Mouse (Mus musculus): Measurements from ENCODE around the gene Tent4a. TPM values are rescaled to one million over a fixed set of nuclear protein-coding genes. Genes with fewer than 3 reads are reported as not detected.
"Not testable (repeated sequence)": the region's sequence is repeated elsewhere in the genome, so short reads cannot be mapped to it uniquely, and the experiment has no call there.

Tent4a gene
- 7.7 and 7.8 TPM in 2 replicates for polyA plus RNA-seq (2014; fragmentation: Nextera tagmentation; extraction: Ambion mirVana)

DNA sequence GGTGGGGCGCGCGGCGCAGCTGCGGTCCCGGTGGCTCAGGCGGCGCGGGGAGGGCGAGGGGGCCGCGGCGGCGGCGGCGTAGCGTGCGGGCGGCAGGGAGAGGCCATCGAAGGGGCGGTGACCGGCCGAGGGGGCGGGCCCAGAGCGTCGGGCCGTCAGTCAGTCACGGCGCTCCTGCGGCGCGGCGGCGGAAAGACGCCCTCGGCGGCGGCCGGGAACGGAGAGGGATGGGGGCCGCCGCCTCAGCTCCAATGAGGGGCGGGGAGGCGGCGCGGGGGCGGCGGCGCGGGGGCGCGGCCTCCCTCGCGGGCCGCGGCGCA, at the start of gene Tent4a:
Tent4a (minus strand) TSS at position 284 of the 320 bp plus-strand sequence.
- H3K27me3 ChIP-seq (replicated peaks; ENCODE audit: control insufficient read depth, insufficient read depth, low read length) = no peaks in the 10 kb centered on the region
- WGBS = no CpG with 5 or more reads among the region's 57 CpGs
- peak within 1 kb of the TSS; percentile 86 for H3K4me2 ChIP-seq (ENCODE audit: low read depth, low read length)
- peaks cover 38% of the 10 kb centered on the region for H3K4me1 ChIP-seq (ENCODE audit: control insufficient read depth, insufficient read depth, low read length)
- no peaks in the 10 kb centered on the region for H3K9me3 ChIP-seq (ENCODE audit: control insufficient read depth, low read length)
- H3K27ac ChIP-seq (replicated peaks; ENCODE audit: low read depth, low read length) = peak within 1 kb of the TSS; percentile 93
- H3K36me3 ChIP-seq (ENCODE audit: control insufficient read depth, insufficient read depth, low read length) = peaks cover 12% of the 10 kb centered on the region; the same call in 1 of the 2 replicates
- peak; percentile 88 for ATAC-seq (ENCODE audit: low read depth)
- H3K4me3 ChIP-seq (ENCODE audit: low read depth, low read length) = peak within 1 kb of the TSS; percentile 94
- no peak for DNase-seq (ENCODE audit: low spot score)
- peak within 1 kb of the TSS; percentile 89 for H3K9ac ChIP-seq (ENCODE audit: low read depth, low read length)

DNA sequence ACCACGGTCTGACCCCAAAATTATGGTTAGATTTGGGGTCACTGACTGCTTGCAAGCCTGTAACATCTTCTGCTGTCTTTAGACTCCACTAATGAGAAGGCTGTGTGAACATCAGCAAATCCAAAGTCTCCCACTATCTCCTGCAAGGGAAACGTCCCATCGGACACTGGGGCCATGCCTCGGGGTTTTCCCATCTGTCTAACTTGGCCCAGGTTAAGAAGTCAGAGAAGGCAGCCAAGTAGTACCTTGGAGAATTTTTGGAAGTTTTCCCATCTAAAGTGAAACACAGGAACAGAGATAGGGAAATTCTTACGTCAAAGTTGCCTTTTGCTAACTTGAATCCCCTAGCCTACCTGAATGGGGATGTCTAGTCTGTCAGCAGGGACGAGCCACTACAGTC, 49.2 kb upstream of the Tent4a start:
- Histone ChIP-seq H3K27me3 (replicated peaks; ENCODE audit: control insufficient read depth, insufficient read depth, low read length) (no peaks in the 10 kb centered on the region), H3K4me3 (ENCODE audit: low read depth, low read length) (no peak overlapping the region), H3K4me2 (ENCODE audit: low read depth, low read length) (no peak overlapping the region), H3K27ac (replicated peaks; ENCODE audit: low read depth, low read length) (no peak overlapping the region), H3K9me3 (ENCODE audit: control insufficient read depth, low read length) (no peaks in the 10 kb centered on the region), H3K4me1 (ENCODE audit: control insufficient read depth, insufficient read depth, low read length) (no peaks in the 10 kb centered on the region), H3K9ac (ENCODE audit: low read depth, low read length) (no peak overlapping the region), H3K36me3 (ENCODE audit: control insufficient read depth, insufficient read depth, low read length) (no peaks in the 10 kb centered on the region)
- 83% methylated on average over 6 of the region's 6 CpGs for WGBS
- DNase-seq (ENCODE audit: low spot score) (no peak), ATAC-seq (ENCODE audit: low read depth) (no peak)

DNA sequence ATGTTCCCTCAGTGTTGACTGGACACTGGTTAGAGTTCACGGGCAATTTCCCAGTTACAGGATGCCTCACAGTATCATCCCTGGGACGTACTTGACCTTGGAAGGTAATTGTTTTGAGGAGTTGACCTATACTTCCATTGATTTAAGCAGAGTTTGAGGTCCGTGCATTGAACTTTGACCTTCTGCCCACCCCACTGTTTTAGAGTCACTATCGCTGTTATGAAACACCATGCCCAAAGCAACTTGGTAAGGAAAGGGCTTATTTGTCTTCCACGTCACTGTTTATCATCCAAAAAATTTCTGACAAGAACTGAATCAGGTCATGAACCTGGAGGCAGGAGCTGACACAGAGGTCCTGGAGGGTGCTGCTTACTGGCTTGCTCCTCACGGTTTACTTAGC, 48.0 kb upstream of the Tent4a start:
- H3K27me3 ChIP-seq (replicated peaks; ENCODE audit: control insufficient read depth, insufficient read depth, low read length) = no peaks in the 10 kb centered on the region
- H3K4me3 ChIP-seq (ENCODE audit: low read depth, low read length) = no peak overlapping the region
- H3K4me1 ChIP-seq (ENCODE audit: control insufficient read depth, insufficient read depth, low read length) = no peaks in the 10 kb centered on the region
- no peak overlapping the region for H3K4me2 ChIP-seq (ENCODE audit: low read depth, low read length)
- H3K9ac ChIP-seq (ENCODE audit: low read depth, low read length) = no peak overlapping the region
- 82% methylated on average over 6 of the region's 6 CpGs for WGBS
- ATAC-seq (ENCODE audit: low read depth) = no peak
- no peaks in the 10 kb centered on the region for H3K9me3 ChIP-seq (ENCODE audit: control insufficient read depth, low read length)
- H3K36me3 ChIP-seq (ENCODE audit: control insufficient read depth, insufficient read depth, low read length) = no peaks in the 10 kb centered on the region
- no peak overlapping the region for H3K27ac ChIP-seq (replicated peaks; ENCODE audit: low read depth, low read length)
- DNase-seq (ENCODE audit: low spot score) = no peak

DNA sequence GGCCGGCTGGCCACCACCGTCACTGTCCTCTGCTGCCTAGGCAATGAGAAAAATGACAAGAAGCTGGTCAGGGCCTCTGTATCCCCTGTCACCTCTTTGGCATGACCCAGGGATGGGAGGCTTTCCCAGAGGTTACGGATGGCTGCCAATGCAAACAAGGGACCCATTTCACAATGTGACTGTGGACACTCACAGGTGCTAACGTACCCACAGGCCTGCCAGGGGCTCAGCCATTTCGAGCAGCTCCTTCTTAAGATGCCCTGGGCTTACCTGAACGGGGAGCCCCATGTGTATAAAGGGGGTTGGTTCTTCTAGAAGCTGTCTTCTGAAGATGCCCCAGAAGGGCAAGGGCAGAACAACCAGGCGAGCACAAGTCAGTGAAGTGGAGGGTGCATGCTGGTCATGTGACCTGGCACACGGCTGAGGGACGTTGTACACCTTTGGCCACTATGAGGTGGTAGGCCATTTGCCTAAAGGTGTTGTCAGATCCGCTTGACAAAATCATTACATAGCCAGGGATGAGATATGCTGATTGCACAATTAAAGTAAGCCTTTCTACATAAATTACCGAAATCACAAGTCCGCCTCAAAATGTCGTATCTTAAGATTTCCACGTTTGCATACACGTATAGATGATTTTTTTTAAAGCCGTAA, 42.9 kb upstream of the Tent4a start:
- no peak overlapping the region for H3K27ac ChIP-seq (replicated peaks; ENCODE audit: low read depth, low read length)
- H3K9me3 ChIP-seq (ENCODE audit: control insufficient read depth, low read length) = no peaks in the 10 kb centered on the region
- H3K4me1 ChIP-seq (ENCODE audit: control insufficient read depth, insufficient read depth, low read length) = no peaks in the 10 kb centered on the region
- H3K4me3 ChIP-seq (ENCODE audit: low read depth, low read length) = no peak overlapping the region
- no peaks in the 10 kb centered on the region for H3K27me3 ChIP-seq (replicated peaks; ENCODE audit: control insufficient read depth, insufficient read depth, low read length)
- ATAC-seq (ENCODE audit: low read depth) = no peak
- no peaks in the 10 kb centered on the region for H3K36me3 ChIP-seq (ENCODE audit: control insufficient read depth, insufficient read depth, low read length)
- no peak overlapping the region for H3K4me2 ChIP-seq (ENCODE audit: low read depth, low read length)
- WGBS = 89% methylated on average over 16 of the region's 16 CpGs
- no peak overlapping the region for H3K9ac ChIP-seq (ENCODE audit: low read depth, low read length)
- no peak for DNase-seq (ENCODE audit: low spot score)

DNA sequence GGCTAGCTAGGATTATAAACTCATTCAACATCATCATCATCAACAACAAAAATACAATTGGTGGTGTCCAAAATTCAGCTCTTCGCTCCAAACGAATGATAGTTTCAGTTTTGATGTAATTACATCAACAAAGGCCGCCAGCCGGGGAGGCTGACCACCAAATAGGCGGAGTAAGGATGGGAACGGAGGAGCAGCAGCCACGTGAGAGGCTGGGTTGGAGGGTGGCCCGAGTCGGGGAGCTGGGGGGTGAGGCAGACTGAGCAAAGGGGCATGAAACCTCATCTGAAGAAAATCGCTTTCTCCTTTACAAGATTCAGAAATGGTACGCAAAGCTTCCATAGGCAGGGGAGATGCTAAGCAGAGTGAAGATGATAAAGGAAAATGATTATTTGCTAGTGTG, 42.3 kb upstream of the Tent4a start:
- no peaks in the 10 kb centered on the region for H3K4me1 ChIP-seq (ENCODE audit: control insufficient read depth, insufficient read depth, low read length)
- ATAC-seq (ENCODE audit: low read depth) = no peak
- no peak overlapping the region for H3K4me3 ChIP-seq (ENCODE audit: low read depth, low read length)
- 52% methylated on average over 11 of the region's 11 CpGs for WGBS
- no peaks in the 10 kb centered on the region for H3K27me3 ChIP-seq (replicated peaks; ENCODE audit: control insufficient read depth, insufficient read depth, low read length)
- no peaks in the 10 kb centered on the region for H3K36me3 ChIP-seq (ENCODE audit: control insufficient read depth, insufficient read depth, low read length)
- no peak overlapping the region for H3K27ac ChIP-seq (replicated peaks; ENCODE audit: low read depth, low read length)
- no peak overlapping the region for H3K4me2 ChIP-seq (ENCODE audit: low read depth, low read length)
- DNase-seq (ENCODE audit: low spot score) = no peak
- no peaks in the 10 kb centered on the region for H3K9me3 ChIP-seq (ENCODE audit: control insufficient read depth, low read length)
- H3K9ac ChIP-seq (ENCODE audit: low read depth, low read length) = no peak overlapping the region

DNA sequence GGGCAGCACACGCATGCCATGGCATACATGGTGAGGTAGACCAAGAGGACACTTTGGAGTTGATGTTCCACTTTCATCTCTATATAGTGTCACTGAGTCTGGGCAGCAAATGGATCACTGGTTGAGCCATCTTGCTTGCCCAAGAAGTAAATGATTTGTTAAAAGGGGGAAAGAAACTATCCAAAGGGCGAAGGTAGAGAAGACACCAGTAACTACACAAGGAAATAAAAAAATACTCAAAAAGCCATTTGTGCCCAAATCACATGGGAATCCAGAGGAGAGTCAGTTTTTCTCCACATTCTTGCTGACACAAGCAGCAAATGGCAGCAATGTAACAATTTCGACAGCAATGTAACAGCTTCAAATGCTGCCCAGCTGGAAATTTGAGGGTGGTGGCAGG, 38.2 kb upstream of the Tent4a start:
- Histone ChIP-seq H3K27me3 (replicated peaks; ENCODE audit: control insufficient read depth, insufficient read depth, low read length) (no peaks in the 10 kb centered on the region), H3K36me3 (ENCODE audit: control insufficient read depth, insufficient read depth, low read length) (no peaks in the 10 kb centered on the region), H3K4me2 (ENCODE audit: low read depth, low read length) (no peak overlapping the region), H3K4me1 (ENCODE audit: control insufficient read depth, insufficient read depth, low read length) (no peaks in the 10 kb centered on the region), H3K9me3 (ENCODE audit: control insufficient read depth, low read length) (no peaks in the 10 kb centered on the region), H3K27ac (replicated peaks; ENCODE audit: low read depth, low read length) (no peak overlapping the region), H3K9ac (ENCODE audit: low read depth, low read length) (no peak overlapping the region), H3K4me3 (ENCODE audit: low read depth, low read length) (no peak overlapping the region)
- no peak for DNase-seq (ENCODE audit: low spot score)
- ATAC-seq (ENCODE audit: low read depth) = no peak
- 89% methylated on average over 3 of the region's 3 CpGs for WGBS

DNA sequence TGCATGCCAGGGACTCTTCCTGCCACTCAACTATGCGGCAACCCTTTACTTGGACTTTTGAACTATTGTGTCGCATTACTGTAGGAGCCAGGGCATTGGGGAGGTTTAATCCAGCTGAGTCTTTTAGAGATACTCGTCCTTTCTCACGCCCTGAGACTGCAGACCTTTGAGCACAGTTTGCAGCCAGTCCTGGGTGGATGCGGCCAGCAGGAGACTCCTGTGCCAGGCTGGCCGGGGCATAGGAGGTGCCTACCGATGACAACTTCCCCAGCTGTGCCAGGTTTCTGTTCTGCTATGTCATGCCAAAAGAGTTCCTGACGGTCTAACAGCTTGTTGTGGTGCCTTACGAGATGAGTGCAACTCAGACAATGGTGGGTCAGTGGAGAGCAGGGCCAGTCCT, 34.8 kb upstream of the Tent4a start:
- 88% methylated on average over 9 of the region's 9 CpGs for WGBS
- no peak for DNase-seq (ENCODE audit: low spot score)

DNA sequence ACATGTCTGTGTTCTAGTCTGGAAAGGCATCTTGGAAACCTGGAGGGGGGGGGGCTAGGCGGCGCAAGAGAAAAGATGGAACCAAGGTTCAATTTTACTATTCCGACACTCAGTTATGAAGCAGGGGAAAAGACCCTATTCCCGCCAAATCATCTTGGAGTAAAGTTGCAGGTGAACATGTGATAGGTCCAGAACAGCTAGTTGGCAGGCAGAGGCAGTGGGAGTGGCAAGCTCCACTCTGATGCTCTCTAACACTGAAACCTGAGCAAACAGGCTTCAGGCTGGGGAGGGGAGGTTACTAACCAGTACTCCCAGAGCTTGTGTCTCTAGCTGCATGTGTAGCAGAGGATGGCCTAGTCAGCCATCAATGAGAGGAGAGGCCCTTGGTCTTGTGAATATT, 31.0 kb upstream of the Tent4a start:
- not testable (repeated sequence) for DNase-seq (ENCODE audit: low spot score); H3K4me1 ChIP-seq (ENCODE audit: control insufficient read depth, insufficient read depth, low read length); H3K27ac ChIP-seq (replicated peaks; ENCODE audit: low read depth, low read length); H3K9ac ChIP-seq (ENCODE audit: low read depth, low read length); ATAC-seq (ENCODE audit: low read depth); H3K4me2 ChIP-seq (ENCODE audit: low read depth, low read length); H3K4me3 ChIP-seq (ENCODE audit: low read depth, low read length); H3K27me3 ChIP-seq (replicated peaks; ENCODE audit: control insufficient read depth, insufficient read depth, low read length); H3K9me3 ChIP-seq (ENCODE audit: control insufficient read depth, low read length); H3K36me3 ChIP-seq (ENCODE audit: control insufficient read depth, insufficient read depth, low read length)
- 91% methylated on average over 4 of the region's 4 CpGs for WGBS

More for the DNA sequence above, 34.8 kb upstream of the Tent4a start:
- Histone ChIP-seq H3K36me3 (ENCODE audit: control insufficient read depth, insufficient read depth, low read length) (no peaks in the 10 kb centered on the region), H3K9ac (ENCODE audit: low read depth, low read length) (no peak overlapping the region), H3K27me3 (replicated peaks; ENCODE audit: control insufficient read depth, insufficient read depth, low read length) (no peaks in the 10 kb centered on the region), H3K9me3 (ENCODE audit: control insufficient read depth, low read length) (no peaks in the 10 kb centered on the region), H3K4me1 (ENCODE audit: control insufficient read depth, insufficient read depth, low read length) (no peaks in the 10 kb centered on the region), H3K27ac (replicated peaks; ENCODE audit: low read depth, low read length) (no peak overlapping the region), H3K4me2 (ENCODE audit: low read depth, low read length) (no peak overlapping the region), H3K4me3 (ENCODE audit: low read depth, low read length) (no peak overlapping the region)
- no peak for ATAC-seq (ENCODE audit: low read depth)

DNA sequence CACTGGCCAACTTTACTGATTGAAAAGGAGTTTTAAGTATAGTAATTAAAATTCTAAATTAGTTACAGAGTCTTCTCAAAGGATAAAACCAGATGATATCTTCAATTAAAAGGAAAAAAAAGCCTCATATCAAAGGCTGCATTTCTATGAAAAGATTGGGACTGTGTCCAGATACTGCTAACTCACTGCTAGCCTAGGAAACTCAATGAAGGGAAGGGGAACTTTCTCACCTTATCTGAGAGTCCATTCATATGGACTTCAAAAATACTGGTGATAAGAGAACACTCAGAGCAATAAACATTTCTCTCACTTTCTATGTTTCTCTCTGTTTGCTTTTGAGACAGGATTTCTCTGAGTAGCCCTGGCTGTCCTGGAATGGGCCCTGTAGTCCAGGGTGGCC, 30.2 kb upstream of the Tent4a start:
- H3K9ac ChIP-seq (ENCODE audit: low read depth, low read length) = no peak overlapping the region
- DNase-seq (ENCODE audit: low spot score) (no peak), ATAC-seq (ENCODE audit: low read depth) (no peak)
- no peaks in the 10 kb centered on the region for H3K27me3 ChIP-seq (replicated peaks; ENCODE audit: control insufficient read depth, insufficient read depth, low read length)
- H3K36me3 ChIP-seq (ENCODE audit: control insufficient read depth, insufficient read depth, low read length) = no peaks in the 10 kb centered on the region
- no peak overlapping the region for H3K4me2 ChIP-seq (ENCODE audit: low read depth, low read length)
- H3K27ac ChIP-seq (replicated peaks; ENCODE audit: low read depth, low read length) = no peak overlapping the region
- H3K9me3 ChIP-seq (ENCODE audit: control insufficient read depth, low read length) = no peaks in the 10 kb centered on the region
- no peak overlapping the region for H3K4me3 ChIP-seq (ENCODE audit: low read depth, low read length)
- H3K4me1 ChIP-seq (ENCODE audit: control insufficient read depth, insufficient read depth, low read length) = no peaks in the 10 kb centered on the region
